Mouse (Mus musculus): ENCODE measurements around the gene Pik3c2b.

GRCm38 (mm10) chr1:133024426-133024825 is 21.0 kb upstream of the Pik3c2b start:
- TF ChIP-seq CTCF (IDR thresholded peaks at IDR 0.05; ENCODE audit: control insufficient read depth, insufficient read depth, insufficient replicate concordance, low read depth, low read length) = no peak
- no peak for TF ChIP-seq POLR2A (IDR thresholded peaks at IDR 0.05; ENCODE audit: control insufficient read depth, low read depth, low read length)
